Mouse (Mus musculus) adrenal gland (tissue): ENCODE results near the gene Zfp704.

Experiments
- intact Hi-C: fragments of 180-260 bp; cut with DNase I; formaldehyde crosslinking; loops from one replicate; pipeline ENCODE4 v1.15.1; 2025

Gene Zfp704

DNA sequence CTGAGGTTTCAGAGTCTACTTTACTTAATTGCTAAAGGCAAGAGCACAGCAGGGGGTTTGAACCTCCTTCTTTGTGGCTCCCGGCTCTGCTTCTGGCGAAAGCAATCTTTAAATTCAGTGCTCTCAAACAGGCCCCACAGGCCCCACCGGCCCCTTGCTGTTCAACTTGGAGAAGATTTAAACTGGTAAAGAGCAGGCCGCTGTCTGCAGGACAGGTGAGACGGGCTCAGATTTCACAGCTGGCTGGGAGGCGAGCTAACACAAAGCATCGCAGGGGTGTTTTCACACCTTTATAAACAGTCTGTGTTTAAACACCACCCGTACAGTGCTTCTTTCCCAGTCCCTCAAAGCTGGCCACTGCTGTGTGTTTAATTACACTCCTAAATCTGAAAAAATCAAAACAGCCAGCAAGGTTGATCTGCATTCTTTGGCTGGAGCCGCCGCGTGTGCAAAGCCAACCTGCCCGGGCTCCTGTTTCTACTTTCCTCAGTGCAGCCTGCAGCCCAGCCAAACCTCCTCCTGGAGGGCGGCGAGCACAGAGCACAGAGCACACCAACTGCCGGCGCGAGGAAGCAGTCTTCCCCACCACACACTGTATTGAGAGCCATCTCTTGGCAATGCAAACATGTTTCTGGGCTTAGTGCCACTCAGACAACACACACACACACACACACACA, 89.7 kb downstream of the Zfp704 start:
- intact Hi-C loops, result no loop called here

DNA sequence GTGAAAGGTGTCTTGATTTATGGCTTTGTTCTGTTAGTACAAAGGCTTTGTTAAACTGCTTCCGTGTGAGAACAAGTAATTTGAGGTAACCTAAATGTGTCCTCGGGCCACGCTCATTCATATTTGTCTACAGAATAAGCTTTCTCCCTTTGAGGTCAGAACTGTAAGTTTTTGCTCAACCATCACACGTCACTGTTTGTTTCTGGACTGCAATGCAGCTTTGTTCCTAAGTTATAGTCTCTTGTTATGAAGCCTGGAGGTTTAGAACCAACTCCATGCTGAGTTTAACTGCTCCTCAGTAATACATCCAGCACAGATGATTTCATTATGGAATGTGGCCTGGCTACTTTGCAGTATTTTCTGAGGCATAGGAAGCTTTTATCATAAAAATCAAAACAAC, 90.4 kb downstream of the Zfp704 start:
- intact Hi-C loops, result no loop called here

DNA sequence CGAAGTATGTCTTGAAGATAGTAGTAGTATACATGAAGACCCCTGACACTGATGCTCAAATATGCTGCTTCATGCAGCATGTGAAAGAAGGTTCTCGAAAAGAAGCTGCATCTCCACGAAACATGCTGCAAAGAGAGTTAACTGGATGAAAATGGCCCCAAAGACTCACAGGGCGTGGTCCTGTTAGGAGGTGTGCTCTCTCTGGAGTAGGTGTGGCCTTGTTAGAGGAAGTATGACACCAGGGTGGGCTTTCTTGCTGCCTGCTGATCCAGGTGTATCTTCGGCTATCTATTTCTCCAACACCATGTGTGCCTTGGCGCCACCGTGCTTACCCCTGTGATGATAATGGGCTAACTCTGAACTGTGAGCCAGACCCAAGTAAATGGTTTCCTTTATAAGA, 90.9 kb downstream of the Zfp704 start:
- intact Hi-C loops, result no loop called here

DNA sequence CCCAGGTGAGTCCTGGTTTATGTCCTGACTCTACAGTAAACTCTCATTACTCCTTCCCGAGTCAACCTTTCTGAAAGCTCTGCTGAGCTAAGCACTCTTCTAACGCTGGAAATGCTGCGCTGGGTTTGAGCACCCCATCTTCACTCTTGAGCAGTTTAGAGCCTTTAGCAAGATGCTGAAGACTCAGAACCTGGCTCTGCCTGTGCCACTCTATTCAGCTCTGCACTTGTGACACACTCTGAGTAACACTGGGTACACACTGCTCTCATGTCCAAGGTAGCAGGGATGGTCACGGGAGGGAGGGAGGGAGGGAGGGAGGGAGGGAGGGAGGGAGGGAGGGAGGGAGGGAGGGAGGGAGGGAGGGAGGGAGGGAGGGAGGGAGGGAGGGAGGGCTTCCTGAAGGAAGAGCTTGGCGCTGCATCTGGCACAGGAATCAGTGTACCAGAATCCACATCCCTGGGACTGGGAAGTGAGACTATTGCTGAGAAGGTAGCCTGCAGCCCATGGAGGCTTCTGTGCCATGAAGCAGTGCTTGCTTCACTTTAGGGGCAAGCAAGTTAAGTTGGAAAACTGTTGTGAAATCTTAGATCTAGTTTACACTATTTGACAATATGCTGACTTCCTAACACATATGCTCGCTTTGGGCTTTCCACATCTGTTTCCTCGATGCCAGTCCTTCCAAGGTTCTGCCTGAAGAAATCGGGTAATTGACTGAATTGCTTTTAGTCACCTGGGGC, 93.6 kb downstream of the Zfp704 start:
- intact Hi-C loops, result no loop called here

DNA sequence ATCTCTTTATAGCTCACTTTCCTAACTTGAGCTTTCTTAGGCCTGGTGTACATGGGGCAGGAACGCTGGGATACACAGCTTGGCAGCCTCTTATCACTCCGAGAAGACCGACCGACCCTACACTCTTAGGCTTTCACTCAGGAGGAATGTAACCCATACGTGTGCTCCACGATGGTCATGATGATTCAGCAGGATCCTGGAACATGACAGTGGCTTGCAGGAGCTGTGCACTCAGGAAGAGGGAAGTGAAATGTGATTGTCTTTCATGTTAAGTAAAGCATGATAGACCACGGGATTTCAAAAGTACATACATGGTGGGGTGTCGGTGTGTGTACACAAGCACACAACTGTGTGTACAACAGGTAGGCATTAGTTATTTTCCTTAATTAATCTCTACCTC, 94.4 kb downstream of the Zfp704 start:
- intact Hi-C loops, result no loop called here

DNA sequence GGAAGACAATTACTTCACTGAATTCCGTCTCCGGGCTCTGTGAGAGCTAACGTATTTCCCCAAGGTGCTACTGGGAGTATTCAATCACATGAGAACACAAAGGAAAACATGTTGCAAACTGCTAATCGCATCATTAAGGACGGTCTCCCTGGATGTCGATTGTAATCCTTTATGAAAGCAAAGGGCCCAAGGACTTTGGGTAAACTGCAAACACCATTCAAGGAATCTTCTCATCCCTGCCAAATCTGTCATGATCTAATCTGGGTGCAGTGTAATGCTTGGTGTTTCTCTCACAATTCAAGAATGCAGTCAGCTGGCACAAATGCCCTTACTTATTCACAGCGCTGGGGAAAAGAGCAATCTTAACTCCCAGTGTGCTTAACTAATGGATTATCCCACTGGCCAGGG, 96.2 kb downstream of the Zfp704 start:
- intact Hi-C loops, result no loop called here

DNA sequence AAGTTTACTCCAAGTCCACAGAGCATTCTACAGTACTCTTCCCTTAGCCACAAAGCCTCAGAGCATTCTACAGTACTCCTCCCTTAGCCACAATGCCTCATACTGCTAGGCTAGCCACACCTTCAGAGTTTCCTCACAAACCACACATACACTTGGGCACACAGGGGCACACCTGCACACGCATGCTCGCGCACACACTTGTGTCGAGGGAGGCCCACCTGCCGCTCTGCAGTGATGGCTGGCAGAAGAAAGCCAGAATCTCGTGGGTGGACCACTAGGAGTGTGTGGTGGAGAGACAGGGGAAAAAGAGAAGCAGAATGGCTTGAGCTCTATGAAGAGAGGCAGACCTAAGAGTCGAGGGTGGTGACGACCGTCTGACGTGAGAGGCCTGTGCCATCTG, 97.7 kb downstream of the Zfp704 start:
- intact Hi-C loops, result no loop called here

DNA sequence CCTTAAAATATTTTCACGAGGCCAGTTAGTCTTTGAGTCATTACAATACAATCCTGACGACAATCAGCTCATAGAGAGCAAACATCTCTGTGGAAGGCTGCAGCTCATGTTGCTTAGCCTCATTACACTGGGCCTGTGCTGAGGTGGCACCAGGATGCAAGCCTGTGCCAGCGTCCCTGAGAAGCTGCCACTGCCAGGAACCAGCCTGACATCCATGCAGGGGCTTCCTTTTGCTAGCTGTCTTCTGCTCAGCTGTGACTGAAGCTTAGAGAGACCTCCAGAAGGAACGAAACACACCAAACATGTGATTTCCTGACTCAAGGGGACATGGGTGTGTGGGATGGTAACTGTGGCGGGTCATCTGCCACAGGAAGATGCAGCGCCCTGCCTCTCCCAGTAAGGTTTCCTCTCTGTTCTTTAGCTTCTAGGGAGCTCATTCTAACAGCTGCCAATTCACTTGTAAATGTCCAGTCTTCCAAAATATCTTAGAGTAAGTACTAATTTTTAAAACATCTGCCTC, 104.1 kb downstream of the Zfp704 start:
- intact Hi-C loops, result no loop called here

DNA sequence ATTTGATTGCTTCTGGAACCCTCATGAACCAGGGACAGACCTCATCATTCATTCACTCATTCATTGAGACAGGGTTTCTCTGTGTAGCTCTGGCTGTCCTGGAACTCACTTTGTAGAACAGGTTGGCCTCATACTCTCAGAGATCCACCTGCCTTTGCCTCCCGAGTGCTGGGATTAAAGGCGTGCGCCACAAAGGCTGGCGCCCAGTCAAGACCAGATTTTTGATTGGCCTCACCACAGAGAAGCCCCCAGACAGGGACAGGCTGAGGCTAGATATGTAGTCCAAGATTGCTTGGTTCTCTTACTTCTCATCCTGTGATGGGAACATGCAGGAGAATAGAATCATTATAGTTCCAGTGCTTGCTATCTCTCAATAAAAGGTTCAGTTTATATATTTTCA, 105.5 kb downstream of the Zfp704 start:
- intact Hi-C loops, result no loop called here

DNA sequence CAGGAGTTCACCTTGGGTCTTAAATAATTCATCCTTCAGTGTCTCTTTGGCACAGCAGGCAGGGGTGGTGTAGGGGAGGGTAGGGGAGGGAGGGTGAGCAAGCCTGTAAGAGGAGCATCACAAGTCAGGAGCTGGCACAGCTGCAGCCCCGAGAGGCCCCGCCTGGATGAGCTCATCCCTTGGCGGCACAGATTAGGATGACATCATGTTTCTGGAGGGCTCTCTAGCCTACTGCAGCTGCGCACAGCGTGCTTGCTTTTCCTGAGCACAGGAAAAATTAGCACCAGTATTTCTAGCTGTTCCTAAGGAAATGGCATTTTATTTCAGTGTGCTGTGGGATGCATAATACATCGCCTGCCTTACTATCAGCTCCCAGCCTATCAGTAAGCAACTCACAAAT, 109.2 kb downstream of the Zfp704 start:
- intact Hi-C loops, result no loop called here

DNA sequence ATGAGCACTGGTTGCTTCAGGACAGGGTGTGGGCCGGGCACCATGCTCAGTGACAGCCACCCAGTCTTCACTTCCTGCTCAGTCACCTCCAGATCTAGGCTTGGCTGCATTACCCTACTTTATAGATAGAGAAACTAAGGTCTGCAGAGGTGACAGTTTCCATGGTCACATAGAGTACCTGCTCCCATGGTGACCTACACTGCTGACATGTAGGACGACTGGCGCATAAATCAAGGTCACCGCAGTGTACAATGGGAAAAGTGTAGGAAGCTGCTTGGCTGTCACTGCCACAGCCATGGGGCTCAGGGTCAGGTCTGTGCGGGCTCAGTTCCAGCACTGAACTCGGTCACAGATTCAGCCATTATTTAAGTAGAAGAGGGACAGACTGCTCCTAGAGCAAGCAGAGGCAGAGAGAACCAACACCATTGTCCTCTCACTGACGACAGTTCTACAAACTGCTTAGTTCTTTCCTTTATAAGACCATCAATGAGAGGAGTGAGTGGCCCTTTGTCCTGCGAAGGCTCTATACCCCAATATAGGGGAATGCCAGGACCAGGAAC, 109.8 kb downstream of the Zfp704 start:
- intact Hi-C loops, result no loop called here

DNA sequence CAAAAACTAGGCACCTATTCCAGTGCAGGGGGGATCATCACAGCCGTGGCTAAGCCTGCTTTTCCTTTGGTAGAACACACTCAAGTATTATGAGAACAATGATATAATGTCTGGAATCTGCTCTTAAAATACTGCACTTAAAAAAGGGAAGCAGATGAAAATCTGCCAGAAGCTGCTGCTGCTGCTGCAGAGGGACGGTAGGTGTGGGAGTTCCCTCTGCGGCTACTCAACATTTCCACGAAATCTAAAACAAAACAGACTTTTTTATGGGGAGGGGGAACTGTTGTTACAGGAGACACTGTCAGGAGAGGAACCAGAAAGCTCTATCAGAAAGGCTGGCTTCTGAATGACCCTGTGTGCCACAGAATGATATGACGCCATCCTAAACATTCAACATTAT, 110.4 kb downstream of the Zfp704 start:
- intact Hi-C loops, result no loop called here

DNA sequence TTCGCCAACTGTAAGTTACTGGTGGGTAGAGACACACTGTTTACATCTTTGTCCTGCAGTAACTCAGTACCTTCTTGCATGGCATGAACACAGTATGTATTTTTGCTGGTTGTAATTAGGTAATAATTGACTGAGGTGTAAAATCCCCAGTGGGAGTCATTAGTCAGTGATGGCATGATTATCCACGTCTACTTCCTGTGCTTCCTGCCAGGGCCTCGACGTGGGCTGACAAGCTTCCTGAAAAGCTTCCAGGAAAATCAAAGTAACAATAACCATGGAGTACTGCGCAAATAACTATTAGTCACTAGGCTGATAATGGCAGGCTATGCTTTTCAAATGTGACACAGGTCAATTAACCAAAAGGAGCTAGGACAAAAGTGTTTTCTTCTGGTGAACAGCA, 112.6 kb downstream of the Zfp704 start:
- intact Hi-C loops, result no loop called here

DNA sequence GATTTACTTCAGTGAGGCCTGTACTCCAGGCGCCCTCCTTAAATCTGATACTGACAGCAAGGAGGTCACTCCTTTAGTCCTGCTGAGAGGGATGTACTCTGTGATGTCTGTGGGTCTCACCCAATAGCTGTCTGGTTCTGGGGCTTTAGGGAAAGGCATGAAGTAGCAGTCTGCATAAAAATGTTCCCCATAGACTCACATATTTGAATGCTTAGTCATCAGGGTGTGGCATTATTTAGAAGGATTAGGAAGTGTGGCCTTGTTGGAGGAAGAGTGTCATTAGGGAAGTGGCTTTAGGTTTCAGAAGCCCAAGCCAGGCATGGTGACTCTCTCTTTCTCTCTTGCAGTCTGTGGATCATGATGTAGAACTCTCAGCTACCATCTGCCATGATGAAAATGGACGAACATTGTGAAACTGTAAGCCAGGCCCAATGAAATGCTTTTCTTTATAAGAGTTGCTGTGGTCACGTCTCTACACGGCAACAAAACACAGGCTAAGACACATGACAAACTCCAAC, 118.1 kb downstream of the Zfp704 start:
- intact Hi-C loops, result no loop called here

DNA sequence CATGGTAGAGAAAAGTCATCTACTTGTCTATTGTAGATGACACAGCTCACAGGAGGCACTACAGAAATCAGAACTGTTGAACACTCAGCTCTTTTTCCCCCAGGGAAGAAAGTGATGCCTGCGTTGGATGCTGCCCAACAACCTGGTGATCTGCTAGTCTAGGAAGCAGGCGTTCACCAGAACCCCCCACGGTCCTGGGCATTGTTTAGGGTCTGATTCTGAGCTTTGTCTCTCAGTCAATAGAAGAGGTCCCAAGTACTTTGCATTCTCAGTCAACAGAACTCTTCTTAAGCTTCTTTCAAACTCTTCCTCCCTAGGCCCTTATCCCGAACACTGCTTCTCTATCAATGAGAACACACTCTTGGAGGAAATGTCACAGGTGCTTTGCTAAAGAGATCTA, 122.2 kb downstream of the Zfp704 start:
- intact Hi-C loops, result no loop called here

DNA sequence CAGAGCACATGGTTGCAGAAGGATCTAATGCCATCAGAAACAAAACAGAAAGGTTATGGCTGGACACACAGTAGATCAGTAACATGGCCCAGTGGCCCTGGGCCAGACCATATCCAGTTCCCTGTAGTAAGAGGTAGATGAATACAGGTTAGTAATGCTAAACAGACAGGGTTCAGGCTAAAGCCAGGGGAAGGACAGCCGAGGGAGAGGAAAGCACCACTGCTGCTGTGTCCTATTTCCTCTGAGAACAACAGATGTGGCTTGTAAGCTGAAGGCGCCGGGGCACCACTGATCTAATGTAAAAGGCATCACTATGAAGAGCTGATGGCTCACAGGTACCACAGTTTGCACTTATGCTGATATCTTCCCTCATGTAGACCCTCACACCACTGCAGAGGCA, 124.4 kb downstream of the Zfp704 start:
- intact Hi-C loops, result no loop called here

DNA sequence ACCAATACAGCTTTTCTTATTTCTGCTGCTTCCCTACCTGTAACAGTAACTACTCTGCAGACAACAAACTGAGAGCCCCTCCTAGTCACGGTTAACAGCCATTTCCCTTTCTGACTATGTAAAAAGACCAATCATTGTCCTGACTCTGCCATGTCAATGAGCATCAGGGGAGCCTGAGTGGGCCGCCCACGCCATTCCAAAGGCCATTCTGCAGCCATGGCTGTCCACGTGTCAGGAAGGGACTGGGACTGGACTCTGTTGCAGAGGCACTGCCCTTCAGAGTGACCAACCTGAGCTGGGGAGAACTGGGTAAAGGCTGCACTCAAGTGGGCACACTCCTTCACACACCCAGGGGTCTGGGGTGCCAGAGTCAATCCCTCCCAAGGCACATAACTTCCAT, 127.9 kb downstream of the Zfp704 start:
- intact Hi-C loops, result no loop called here

DNA sequence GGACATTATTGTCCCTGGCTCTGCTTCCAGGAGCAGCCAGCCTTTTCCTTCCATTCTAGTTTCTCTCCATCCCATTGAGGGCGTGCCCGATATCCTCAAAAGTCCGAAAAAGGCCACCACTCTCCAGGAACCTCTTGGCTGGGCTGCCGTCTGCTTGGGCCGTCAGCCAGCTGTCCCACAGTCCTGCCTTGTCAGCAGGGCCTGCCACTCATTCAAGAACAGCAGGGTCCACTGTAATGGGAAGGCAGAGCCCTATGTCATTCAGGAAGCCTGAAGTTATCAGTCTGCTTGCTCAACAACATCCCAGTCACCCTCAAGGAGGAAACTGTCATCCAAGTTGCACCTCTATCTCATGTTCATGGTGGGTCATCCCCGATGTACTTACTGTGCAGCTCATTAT, 128.5 kb downstream of the Zfp704 start:
- intact Hi-C loops, result no loop called here

DNA sequence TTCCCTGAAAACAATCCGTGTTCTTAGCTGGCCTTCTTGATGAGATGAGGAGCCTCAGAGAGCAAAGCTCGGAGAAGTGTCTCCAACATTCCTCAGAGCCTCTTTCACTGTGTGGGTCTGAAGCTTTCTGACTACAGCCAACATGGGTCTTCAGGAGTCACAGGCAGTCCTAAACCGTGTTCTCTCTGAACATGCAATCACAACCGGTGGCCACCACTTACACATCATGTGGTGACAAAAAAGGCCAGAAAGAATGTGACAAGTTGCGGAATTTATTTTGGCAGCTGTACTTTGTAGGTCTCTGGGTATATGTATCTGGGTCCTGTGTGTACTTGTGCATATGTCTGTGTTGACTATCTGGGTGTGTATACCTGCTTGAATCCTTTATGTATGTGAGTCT, 128.9 kb downstream of the Zfp704 start:
- intact Hi-C loops, result no loop called here

DNA sequence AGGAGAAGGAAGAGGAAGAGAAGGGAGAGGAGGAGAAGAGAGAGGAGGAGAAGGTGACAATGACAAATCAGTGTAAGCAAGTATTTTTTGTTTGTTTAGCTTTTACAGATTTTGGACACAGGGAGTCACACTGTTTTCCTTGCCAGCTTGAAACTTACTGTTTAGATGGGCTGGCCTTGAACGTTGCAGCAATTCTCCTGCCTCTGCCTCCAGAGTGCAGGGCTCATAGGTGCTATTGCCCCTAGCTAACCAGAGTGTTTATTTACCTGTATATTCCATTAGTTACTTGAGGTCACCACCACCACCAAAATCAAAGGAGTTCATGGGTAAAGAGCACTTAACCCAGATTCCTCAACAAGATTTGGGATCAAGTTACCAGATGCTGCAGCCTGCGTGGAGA, 132.5 kb downstream of the Zfp704 start:
- intact Hi-C loops, result loop anchor here (5.0 kb wide), 1 partner anchor 205 kb away; no protein-coding TSS in a partner anchor

DNA sequence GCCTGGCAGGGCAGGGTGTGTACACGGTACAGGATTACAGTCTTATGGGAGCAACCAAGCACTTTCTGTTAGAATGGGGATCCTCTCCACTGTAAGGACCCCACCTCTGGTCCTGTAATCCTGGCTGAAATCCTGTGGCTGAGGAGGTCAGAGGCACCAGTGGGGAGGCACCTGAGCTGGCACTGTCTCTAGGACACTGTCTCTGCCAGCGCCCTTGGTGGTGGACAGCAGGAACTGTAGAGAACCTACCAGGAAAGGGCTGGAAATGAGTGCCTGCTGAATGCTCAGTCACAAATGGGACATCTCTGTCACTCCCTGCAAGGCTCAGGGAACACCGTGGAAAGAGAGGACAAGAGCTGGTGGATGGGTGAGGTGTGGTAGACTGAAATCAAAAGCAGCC, 133.5 kb downstream of the Zfp704 start:
- intact Hi-C loops, result loop anchor here (5.0 kb wide), 1 partner anchor 204 kb away; no protein-coding TSS in a partner anchor

DNA sequence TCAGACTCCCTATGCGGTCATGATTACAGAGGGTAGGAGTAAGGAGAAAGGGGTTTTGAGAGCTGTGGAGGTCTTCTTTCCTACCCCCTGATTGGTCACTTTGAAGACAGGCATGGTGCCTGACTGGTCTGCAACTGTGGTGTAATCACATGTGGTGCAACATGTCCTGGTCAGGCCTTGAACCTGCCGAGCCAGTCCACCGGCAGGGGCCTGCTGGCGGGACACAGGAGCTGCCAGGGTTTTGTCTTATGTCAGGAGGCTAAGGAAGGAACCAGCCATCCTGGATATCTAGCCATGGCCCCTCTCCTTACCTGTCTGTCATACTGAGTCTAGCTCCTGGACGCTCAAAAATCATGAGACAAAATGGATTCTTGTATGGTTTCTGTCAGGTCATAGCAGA, 134.4 kb downstream of the Zfp704 start:
- intact Hi-C loops, result loop anchor here (5.0 kb wide), 1 partner anchor 203 kb away; no protein-coding TSS in a partner anchor
